Mouse (Mus musculus) C2C12 (cell line): Measurements from ENCODE around the gene Paics. TPM values are rescaled to one million over a fixed set of nuclear protein-coding genes. Genes with fewer than 3 reads are reported as not detected.

ENCODE experiments used
- H3K27me3 ChIP-seq: one replicate; pipeline ENCODE4 v1.6.1; 2011; ENCODE audit not compliant: control insufficient read depth, insufficient read depth, insufficient read length
- H3K36me3 ChIP-seq: one replicate; pipeline ENCODE4 v1.6.1; 2011; ENCODE audit not compliant: control insufficient read depth, insufficient read depth
- H3K4me3 ChIP-seq: one replicate; pipeline ENCODE4 v1.5.1; 2011; ENCODE audit warnings: mild to moderate bottlenecking, control low read depth; ENCODE audit not compliant: poor library complexity, insufficient read depth, severe bottlenecking
- H3K79me2 ChIP-seq: one replicate; pipeline ENCODE4 v1.6.1; 2011; ENCODE audit not compliant: control insufficient read depth, insufficient read depth
- H3K79me3 ChIP-seq: one replicate; pipeline ENCODE4 v1.6.1; 2011; ENCODE audit warnings: low read depth, control low read depth
- H3ac ChIP-seq: one replicate; pipeline ENCODE3; 2011; ENCODE audit warnings: low read depth; ENCODE audit not compliant: control insufficient read depth, insufficient read length
- CEBPB ChIP-seq: IDR thresholded peaks from one replicate; pipeline ENCODE4 v1.6.1; 2011; ENCODE audit warnings: low read depth, mild to moderate bottlenecking, control low read depth, moderate library complexity
- CTCF ChIP-seq: IDR thresholded peaks from one replicate; pipeline ENCODE4 v1.5.1; 2011; ENCODE audit not compliant: control insufficient read depth, insufficient read depth, insufficient read length
- FOSL1 ChIP-seq: IDR thresholded peaks from one replicate; pipeline ENCODE4 v1.8.0; 2011; ENCODE audit warnings: mild to moderate bottlenecking, low read length; ENCODE audit not compliant: poor library complexity, insufficient read depth, severe bottlenecking
- MAX ChIP-seq: IDR thresholded peaks from one replicate; pipeline ENCODE4 v1.6.1; 2011; ENCODE audit warnings: mild to moderate bottlenecking, control low read depth
- MYOD1 ChIP-seq: IDR thresholded peaks from one replicate; pipeline ENCODE4 v1.6.1; 2011; ENCODE audit warnings: low read depth; ENCODE audit not compliant: control insufficient read depth, insufficient read length
- MYOG ChIP-seq: IDR thresholded peaks from one replicate; pipeline ENCODE4 v1.6.1; 2011; ENCODE audit not compliant: control insufficient read depth, insufficient read length; ENCODE audit errors: extremely low read depth
- USF1 ChIP-seq: IDR thresholded peaks from one replicate; pipeline ENCODE4 v1.6.1; 2011; ENCODE audit warnings: low read depth, mild to moderate bottlenecking, control low read depth, moderate library complexity
- polyA plus RNA-seq: library from polyadenylated mRNA; unstranded; fragments of >200 nt; fragmentation: generic; extraction: Trizol; gene quantifications from one replicate; pipeline ENCODE4 v1.2.1, GENCODE M21; 2012; ENCODE audit warnings: missing spikeins

The Paics gene
- polyA plus RNA-seq, 1 experiment, result 115 TPM

DNA sequence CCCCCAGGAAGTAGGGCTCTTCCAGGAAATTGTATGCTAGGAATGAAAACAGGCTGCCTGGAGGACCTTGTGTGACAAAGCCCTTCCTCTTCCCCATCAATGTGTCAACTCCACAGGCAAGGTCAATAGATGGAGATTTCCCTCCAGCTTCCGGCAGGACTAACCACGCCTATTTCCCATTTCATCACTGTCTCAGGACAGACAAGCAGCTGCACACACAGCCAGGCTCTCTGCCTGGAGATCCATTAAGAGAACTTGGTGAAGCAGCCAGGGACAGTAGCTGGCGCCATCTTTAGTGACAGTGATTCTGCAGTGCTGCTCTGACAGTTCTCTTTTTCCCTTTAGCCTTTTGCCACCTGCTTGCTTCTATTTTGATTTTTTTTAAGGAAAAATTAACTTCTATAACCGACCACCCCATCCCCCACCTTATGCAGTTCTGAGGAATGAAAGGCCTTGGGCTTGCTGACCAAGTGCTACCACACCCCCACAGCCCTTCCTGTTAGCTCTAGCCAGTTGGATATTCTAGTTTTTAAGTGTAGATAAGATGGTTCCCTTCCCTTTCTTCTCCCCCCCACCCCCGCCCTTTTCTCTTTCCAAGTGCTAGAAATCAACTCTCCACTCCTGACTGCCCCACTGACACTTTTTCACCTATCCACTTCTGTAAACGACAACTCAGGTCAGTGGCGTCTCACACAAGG, 21.8 kb upstream of the Paics start:
- Histone ChIP-seq H3ac (no peak overlapping the region), H3K27me3 (no peaks in the 10 kb centered on the region), H3K36me3 (peaks cover 26% of the 10 kb centered on the region), H3K79me3 (peaks cover 37% of the 10 kb centered on the region), H3K79me2 (peaks cover 58% of the 10 kb centered on the region), H3K4me3 (no peak overlapping the region)
- TF ChIP-seq FOSL1 (no peak), CEBPB (no peak), MAX (no peak), MYOG (no peak), CTCF (no peak), USF1 (no peak), MYOD1 (no peak)

DNA sequence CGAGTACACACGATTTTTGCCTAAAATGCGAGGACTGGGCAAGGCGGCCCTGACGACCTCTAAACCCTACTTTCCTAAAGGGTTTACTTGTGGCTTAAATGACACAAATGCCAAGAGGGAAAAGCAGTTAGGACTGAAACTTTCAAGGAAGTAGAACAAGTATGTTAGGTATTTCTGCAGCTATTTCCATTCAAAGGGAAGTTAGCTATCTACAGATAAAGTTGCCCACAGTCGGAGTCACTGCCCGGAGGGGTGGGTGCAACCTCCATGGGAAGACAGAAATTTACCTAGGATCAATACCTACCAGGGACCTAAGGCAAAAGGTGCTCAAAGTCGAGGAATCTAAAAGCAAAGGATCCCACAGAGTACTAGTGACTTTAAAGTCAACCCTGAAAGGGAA, 11.4 kb upstream of the Paics start:
- H3K27me3 ChIP-seq, result no peaks in the 10 kb centered on the region
- H3K36me3 ChIP-seq, result peaks cover 14% of the 10 kb centered on the region
- TF ChIP-seq MAX (no peak), USF1 (no peak), FOSL1 (no peak), CTCF (no peak), MYOD1 (no peak), MYOG (no peak), CEBPB (no peak)
- H3K79me2 ChIP-seq, result peaks cover 56% of the 10 kb centered on the region
- H3K79me3 ChIP-seq, result peaks cover 50% of the 10 kb centered on the region
- H3ac ChIP-seq, result no peak overlapping the region
- no peak overlapping the region for H3K4me3 ChIP-seq

DNA sequence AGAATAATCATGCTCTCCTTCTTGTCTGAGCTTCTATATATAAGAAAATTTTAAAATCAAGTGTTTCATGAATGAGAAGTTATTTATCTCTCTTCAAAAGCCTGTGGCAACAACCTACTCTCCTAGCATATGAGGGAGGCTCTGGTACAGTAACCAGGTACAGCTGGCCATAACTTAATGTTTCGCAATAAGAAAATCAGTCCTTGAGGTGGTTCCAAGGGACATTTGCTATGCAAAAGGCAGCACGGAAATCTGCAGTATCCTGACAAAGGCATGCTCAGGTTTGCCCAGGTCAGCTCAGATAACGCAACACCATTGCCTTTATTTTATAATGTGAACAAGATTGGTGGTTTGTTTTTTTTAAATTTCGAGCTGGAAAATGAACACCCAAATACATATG, 9.1 kb upstream of the Paics start:
- TF ChIP-seq CEBPB (no peak), MYOD1 (no peak), CTCF (no peak), MYOG (no peak), MAX (no peak), USF1 (no peak), FOSL1 (no peak)
- peaks cover 19% of the 10 kb centered on the region for H3K36me3 ChIP-seq
- no peak overlapping the region for H3K4me3 ChIP-seq
- peaks cover 72% of the 10 kb centered on the region for H3K79me3 ChIP-seq
- no peaks in the 10 kb centered on the region for H3K27me3 ChIP-seq
- peaks cover 78% of the 10 kb centered on the region for H3K79me2 ChIP-seq
- no peak overlapping the region for H3ac ChIP-seq

DNA sequence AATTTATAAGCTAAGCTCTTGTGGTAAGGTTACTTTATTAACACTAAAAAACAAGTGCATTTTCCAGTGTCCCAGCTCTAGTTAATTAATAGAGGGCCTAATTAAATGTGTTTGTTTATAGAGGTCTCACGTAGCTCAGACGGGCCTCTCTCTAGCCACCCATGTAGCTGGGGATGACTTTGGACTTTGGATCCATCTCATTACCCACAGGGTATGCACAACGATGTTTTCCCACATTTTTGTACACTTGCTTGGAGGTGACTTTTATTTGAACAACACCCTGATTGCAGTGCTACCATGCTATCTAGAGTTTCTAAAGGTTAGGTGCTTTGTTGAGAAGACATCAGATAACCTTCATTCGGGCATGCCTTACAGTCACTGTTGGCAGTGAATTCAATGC, 8.6 kb upstream of the Paics start:
- H3K79me2 ChIP-seq, result peaks cover 84% of the 10 kb centered on the region
- TF ChIP-seq MYOD1, result no peak
- no peak for TF ChIP-seq CTCF
- no peak for TF ChIP-seq CEBPB
- no peak for TF ChIP-seq USF1
- TF ChIP-seq MYOG, result no peak
- TF ChIP-seq FOSL1, result no peak
- TF ChIP-seq MAX, result no peak
- no peaks in the 10 kb centered on the region for H3K27me3 ChIP-seq
- H3ac ChIP-seq, result no peak overlapping the region
- H3K79me3 ChIP-seq, result peaks cover 77% of the 10 kb centered on the region
- peaks cover 19% of the 10 kb centered on the region for H3K36me3 ChIP-seq
- no peak overlapping the region for H3K4me3 ChIP-seq

DNA sequence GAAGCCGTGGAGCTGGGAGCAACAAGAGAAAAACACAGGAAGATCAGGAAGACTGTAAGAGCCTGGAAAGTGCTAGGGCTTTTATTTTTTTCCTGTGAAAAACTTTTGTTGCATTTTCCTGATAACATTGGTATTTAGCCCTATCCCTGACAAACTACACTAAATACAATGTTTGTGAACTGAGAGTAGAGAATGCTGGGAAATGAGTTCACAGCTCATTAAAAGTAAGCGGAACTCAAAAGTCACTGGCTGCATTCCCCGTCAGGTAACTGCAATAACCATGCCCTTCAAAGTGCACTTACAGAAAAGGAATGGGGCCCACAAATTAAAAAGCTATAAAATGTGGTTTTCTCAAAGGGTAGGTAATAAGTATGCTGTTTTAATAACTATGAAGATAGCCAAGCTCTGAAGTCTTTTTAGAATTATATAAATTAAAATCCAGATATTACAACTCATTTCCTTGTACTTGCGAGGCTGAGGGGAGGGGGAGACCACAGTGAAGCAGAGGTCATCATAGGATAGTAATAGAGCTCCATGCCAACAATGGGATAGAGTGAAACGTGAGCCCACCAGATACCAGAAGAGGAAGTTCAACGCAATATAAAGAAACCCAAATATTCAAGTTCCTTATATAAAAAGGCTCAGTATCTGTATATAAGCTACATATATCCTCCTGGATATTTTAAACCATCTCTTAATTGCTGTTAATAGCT, 6.0 kb upstream of the Paics start:
- TF ChIP-seq MYOG (no peak), MYOD1 (no peak), MAX (no peak), CEBPB (no peak), FOSL1 (no peak), USF1 (no peak), CTCF (no peak)
- H3K79me2 ChIP-seq, result peaks cover 100% of the 10 kb centered on the region

More for the DNA sequence above, 6.0 kb upstream of the Paics start:
- H3K27me3 ChIP-seq, result no peaks in the 10 kb centered on the region
- H3ac ChIP-seq, result no peak overlapping the region
- peaks cover 95% of the 10 kb centered on the region for H3K79me3 ChIP-seq
- H3K4me3 ChIP-seq, result no peak overlapping the region
- H3K36me3 ChIP-seq, result peaks cover 31% of the 10 kb centered on the region
